Mouse (Mus musculus) embryo, embryonic 9.5 days (tissue): ENCODE measurements around the gene Mettl3.

Experiments
- DNase-seq: peaks from one replicate; pipeline ENCODE4 v3.0.0-alpha.2; 2017; ENCODE audit errors: extremely low spot score

The Mettl3 gene

DNA sequence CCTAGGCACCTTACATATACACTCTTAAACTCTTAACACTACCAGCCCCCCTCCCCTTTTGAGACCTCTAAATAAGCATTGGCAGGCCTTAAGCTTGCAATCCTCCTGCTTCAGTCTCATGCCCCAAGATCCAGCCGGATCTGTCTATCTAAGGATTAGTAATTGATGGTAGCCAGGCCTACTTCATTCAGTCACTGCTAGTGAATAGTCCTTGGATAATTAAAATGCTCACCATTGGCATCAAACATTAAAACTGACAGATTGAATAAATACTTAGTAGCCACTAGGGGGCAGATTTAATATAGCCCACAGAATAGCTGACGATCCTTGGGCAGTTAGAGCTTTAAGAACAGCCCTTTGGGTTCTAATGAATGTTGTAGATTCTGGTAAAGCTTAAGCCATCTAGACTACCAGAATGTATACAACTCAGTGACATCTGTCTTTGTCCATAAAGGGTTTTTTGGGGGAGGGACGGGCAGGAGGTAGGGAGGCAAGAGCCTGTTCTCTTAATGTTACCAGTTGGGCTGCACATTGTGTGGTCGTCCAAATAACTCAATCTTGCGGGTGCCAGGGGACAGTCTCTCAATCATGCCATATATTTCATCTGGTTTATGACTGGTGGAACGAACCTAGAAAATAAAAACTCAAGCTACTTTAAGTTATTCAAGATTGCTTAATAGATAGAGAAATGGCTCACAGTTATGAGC lies 9.2 kb downstream of the Mettl3 start:
- DNase-seq: no peak

DNA sequence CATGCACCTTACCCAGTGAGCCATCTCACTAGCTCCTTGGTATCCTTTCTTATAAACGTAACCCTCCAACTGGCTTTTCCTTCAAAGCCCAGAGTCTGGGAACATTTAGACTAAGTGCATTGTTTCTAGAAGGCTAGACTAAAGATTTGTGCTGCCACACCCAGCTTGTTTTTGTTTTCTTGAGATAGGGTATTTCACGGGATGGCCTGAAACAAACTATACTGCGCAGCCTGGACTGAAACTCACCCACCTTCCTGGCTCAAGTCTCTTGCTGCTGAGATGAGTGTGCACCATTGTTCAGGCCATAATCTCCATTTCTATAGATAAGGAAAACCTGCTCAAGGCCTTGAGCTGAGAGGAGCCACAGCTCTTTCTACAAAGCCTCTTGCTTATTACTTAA lies 20.7 kb downstream of the Mettl3 start:
- no peak for DNase-seq

DNA sequence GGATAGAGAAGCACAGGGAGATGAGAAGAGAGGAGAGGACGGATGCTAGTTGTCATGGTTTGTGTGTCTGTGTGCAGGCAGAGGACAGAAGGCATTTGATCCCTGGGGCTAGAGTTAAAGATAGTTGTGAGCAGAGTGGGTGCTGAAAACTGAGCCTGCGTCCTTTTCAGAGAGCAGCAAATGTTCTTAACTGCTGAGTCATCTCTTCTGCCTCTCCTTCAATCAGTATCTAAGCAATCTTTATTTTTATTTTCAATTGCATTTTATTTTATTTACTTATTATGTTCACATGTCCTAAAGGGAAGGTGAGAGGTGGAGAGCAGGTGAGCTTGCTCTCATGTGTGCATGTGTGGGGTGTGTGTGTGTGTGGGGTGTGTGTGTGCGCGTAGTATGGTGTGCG lies 21.3 kb downstream of the Mettl3 start:
- DNase-seq: no peak

DNA sequence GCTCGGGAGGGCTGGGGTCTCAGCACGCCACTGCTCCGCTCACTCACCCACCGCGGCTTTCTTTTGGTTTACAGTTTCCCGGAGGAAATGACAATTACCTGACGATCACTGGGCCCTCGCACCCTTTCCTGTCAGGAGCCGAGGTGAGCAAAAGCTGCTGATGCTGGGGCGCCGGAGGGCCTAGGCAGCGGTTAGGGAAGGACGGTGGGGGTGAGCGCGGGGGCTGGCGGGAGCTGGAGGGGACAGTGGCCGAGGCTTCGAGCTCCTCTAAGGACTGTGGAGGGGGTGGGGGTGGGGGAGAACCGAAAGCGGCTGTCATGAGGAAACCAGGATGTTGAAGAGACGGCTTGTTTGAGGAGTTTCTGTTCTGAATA lies 25.2 kb downstream of the Mettl3 start:
- DNase-seq: no peak

DNA sequence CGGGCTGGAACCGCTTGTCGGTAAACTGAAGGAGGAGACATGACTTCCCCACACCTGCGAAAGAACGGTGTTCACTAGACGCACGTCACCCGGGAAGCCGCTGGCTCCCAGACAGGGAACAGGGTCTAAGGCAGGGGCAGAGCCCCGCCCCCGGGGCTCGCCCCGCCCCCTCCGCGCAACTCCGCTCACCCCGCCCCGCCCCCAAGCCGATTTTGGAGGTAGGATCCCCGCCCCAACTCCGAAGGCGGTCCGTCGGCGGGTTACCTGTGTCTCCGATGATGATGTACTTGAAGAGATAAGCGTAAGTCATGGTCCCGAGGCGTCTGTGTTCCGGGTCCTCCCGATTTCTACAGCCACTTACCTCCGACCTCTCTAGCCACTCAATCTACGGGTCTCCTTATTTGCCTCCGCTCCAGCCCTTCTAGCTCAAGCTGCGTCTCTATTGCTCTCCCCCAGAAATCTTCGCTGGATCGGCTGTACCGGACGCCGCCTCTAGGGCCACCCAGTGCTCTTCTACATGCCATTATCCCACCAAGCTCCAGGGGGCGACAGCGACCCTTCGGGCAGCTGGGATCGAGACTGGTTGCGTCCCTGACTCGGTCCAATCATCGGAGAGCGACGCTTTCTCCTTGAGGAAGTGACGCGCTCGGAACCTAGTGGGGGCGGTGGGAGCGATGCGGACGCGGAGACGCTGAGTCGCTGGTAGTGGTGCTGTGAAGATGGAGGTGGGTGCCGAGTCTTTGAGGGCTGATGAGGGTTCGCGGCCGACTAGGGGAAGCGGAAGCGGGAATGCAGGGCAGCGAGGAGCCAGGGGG lies 25.8 kb downstream of the Mettl3 start, which contains the start of the genes Tox4 and Rab2b:
Gene Tox4, plus strand, starts transcription at position 215 of the 815 bp plus-strand sequence.
Gene Rab2b, minus strand, starts transcription at position 614 of the 815 bp plus-strand sequence.
- peak; percentile 99 for DNase-seq

DNA sequence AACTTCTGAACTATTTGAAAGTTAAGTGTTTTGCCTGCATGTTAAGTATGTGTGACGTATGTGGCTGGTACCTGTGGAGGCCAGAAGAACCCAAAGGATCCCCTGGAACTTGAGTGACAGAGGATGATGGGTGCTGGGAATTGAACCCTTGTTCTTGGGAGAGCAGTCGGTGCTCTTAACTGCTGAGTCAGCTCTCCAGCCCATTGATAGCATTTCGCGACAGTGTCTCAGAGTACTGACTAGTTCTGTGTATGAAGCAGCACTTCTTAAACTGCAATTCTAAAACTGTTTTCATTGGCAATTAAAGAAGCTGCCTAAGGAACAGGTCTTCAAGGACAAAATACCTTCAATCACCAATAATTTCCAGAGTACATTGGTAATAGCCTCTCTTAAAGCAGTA lies 27.7 kb downstream of the Mettl3 start:
- no peak for DNase-seq

DNA sequence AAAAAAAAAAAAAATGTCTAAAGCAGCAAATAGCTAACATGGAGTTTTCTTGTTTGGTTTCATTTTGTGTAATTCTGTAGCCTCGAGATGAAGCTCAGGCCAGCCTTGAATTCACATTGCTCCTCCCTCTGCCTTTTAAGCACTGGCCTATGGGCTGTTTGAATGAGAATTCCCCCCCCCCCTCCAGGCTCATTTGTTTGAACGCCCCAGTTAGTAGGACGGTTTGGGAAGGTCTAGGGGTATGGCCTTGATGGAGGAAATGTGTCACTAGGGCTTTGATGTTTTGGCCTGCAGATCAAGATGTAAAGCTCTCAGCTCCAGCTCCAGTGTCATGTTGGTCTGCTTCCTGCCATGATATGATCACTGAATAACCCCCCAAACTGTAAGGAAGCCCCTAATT lies 32.1 kb downstream of the Mettl3 start:
- no peak for DNase-seq

DNA sequence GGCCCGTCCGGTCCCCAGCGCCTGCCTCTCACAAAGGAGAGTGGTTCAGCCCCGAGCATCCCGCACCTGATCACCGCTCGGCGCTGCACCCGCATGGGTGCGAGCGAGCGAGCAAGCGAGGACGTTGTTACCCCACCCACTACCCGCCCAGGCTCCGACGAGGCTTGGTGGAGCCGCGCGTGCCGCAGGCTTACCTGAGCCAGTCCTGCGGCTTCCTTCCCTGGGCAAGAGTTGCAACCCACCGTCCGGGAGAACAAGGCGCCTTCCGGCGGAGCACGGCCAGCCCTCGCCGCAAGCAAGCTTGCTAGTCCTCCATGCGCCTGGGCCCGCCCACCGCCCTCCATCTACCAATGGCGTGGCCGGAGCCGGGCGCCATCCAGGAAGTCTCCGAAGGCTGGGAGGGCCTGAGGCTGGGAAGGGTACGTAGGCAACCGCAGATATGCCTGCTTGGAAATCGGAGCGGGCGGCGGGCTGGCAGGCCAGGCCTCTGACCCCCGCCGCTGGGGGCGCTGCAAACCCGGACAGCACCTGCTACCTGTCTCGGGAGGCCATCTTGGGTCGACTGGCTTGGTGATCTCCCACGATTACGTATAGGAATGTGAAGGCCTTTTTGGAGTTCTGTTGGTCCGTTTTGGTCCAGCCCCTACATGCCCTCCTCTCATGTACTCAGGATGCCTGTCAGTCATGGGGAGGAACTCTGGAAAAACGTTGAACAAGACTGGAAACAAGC lies 47.3 kb downstream of the Mettl3 start, which contains the start of gene Chd8:
Gene Chd8, minus strand, starts transcription at position 297 of the 730 bp plus-strand sequence.
- DNase-seq: peak; percentile 98

DNA sequence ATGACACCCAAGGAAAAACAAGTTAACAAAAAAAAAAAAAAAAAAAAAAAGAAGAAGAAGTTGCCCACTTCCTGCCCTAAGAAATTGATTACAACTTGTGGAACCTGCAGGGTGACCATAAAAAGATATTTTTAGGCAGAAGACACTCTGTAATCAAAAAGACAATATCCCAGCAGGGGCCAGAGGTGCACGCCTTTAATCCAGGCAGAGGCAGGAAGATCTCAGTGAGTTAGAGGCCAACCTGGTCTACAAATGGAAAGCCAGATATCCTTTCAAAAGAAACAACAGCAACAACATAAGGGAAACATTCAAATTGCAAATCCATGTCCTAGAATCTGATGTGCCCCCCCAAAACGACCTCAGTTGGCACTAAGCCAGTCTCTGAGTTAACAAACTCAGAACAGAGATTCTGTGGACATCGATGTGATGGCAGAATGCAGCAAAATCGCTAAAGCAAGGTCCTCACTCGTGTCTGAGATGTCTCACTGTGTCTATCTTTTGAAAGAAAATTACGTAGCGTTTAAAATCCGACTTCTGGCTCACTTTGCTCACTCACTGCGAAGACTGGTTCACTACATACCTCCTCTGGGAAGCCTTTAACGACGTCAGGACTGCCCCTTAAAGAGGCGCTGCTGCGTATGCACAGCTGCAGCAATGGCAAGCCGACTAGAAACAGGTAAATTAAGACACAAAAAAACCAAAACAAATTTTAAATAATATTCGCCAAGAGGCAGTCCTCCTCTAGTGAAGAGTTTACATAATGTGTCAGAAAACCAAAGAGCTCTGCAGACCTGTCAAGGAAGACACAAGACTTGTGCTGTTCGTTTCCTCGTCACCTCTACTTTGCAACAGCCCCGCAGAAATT lies 48.4 kb downstream of the Mettl3 start:
- DNase-seq: no peak

DNA sequence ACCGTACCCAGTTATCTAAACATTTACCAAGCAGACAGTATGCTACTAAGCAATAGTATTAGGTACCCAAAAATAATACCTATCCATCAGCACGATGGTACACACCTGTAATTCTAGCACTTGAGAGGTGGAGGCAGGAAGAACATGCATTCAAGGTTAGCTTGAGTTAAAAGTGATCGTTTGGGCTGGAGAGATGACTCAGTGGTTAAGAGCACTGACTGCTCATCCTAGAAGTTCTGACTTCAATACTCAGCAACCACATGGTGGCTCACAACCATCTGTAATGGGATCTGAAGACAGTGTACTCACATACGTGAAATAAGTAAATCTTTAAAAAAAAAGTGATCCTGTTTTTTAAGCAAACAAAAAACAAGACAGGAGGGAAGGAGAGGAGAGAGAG lies 58.8 kb downstream of the Mettl3 start:
- DNase-seq: no peak
